Mouse (Mus musculus) B cell, adult 62 days (primary cell): ENCODE data around the gene 1700123K08Rik. TPM values are rescaled to one million over a fixed set of nuclear protein-coding genes. Genes with fewer than 3 reads are reported as not detected.

Experiments
- total RNA-seq: library from RNA; stranded (reverse); gene quantifications from 4 replicates; pipeline ENCODE4 v1.2.4, GENCODE M21; 2023

The 1700123K08Rik gene
- not detected in 4 replicates for total RNA-seq

DNA sequence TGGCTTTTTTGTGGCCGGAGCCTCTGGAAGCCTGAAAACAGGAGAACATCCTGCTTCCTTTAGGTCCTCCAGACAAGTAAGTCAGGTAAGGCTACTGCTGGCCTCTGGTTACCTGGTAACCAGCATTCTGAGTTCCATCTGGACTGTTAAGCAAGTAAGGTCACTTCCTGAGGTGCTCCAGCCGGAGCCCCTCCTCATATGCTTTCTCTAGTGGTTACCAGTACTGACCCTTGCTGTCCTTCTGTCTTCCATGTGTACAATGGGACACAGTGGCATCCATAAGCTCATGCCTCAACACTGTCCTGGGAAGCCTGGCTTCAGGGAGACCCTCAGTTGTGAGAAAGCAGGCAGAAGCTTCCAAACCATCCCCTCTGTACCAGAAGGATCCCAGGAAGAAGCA is at the start of gene 1700123K08Rik:
TSS of gene 1700123K08Rik (minus strand) at position 101 of the 400 bp plus-strand sequence.

Other genes with a start within 250 kb of the 1700123K08Rik start
- 0.53 TPM in 1 of 4 replicates, not detected in the others for gene Pvrig, start 222.8 kb downstream of the 1700123K08Rik start, total RNA-seq
- gene Zfp157, start 123.2 kb downstream of the 1700123K08Rik start, total RNA-seq, result 19.0 to 21.8 TPM (median 20.3 TPM) in 4 replicates
- gene Zfp68, start 55.0 kb upstream of the 1700123K08Rik start, total RNA-seq, result 44.7 to 45.1 TPM (median 44.7 TPM) in 4 replicates
- gene A430033K04Rik, start 58.1 kb upstream of the 1700123K08Rik start, total RNA-seq, result 5.0 to 7.1 TPM (median 6.8 TPM) in 4 replicates
- not detected in 4 replicates for gene Fam20c, start 189.8 kb upstream of the 1700123K08Rik start, total RNA-seq